Mouse (Mus musculus): ENCODE results near the gene Ciao2a. TPM values are rescaled to one million over a fixed set of nuclear protein-coding genes. Genes with fewer than 3 reads are reported as not detected.

Ciao2a gene
- polyA plus RNA-seq (2014; fragmentation: Illumina TruSeq; extraction: RNeasy Lipid Tissue Mini Kit (QIAGEN cat#74804); ENCODE audit: low read depth, low replicate concordance) = 51.8 TPM

GRCm38 (mm10) chr9:66126456-66127192, at the start of gene Ciao2a, which contains the start of gene Snx1:
Gene Ciao2a, plus strand, starts transcription at chr9:66126611.
Gene Snx1, minus strand, starts transcription at chr9:66126587.

DNA sequence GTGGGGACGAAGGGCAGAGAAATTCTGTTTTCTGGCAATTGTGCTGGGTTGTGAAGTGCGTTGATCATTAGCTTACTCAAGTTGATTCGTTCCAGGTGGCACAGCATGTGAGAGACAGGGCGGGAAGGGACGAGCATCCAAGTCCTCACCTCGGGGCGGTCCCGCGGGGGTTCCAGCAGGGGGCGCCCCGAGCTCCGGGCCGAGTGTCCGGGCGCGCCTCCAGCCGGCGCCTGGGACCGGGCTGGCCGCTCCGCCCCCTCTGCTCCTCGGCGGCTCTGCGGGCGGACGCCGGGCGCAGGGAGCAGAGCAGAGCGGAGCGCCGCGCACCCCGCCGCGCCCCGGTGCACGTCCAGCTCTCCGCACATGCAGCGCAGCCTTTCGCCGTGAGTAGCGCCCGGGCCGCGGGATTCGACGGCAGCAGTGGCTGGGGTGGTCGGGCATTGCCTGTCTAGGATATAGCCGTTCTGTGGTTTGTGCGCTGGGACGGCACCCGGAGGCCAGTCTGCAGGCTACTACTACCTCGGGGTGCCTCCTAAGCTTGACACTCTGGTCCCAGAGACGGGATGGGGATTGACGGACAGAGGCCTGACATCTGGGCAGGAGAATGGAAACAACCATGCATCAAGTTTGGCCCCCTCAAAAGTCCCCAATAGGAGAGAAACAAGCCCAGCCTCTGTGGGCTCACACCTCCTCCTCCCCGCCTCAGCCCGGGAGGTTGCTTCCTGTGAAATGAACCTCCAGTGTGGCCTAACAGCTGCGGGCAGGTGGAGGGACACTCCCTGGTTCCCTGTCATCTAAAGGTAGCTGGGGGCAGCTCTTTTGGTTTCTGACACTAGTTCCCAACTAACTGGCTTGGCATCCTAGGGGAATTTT, 31.8 kb downstream of the Ciao2a start, which contains the start of gene Dapk2:
Dapk2 (plus strand) TSS at position 266 of the 873 bp plus-strand sequence.

Other genes with a start within 250 kb of the Ciao2a start
- gene Pclaf, start 236.4 kb upstream of the Ciao2a start, polyA plus RNA-seq (2014; fragmentation: Illumina TruSeq; extraction: RNeasy Lipid Tissue Mini Kit (QIAGEN cat#74804); ENCODE audit: low read depth, low replicate concordance) = 1.4 TPM
- 30.1 TPM for gene Trip4, start 217.8 kb upstream of the Ciao2a start, polyA plus RNA-seq (2014; fragmentation: Illumina TruSeq; extraction: RNeasy Lipid Tissue Mini Kit (QIAGEN cat#74804); ENCODE audit: low read depth, low replicate concordance)
- 9.6 TPM for gene Csnk1g1, start 217.7 kb upstream of the Ciao2a start, polyA plus RNA-seq (2014; fragmentation: Illumina TruSeq; extraction: RNeasy Lipid Tissue Mini Kit (QIAGEN cat#74804); ENCODE audit: low read depth, low replicate concordance)
- gene Ppib, start 66.4 kb upstream of the Ciao2a start, polyA plus RNA-seq (2014; fragmentation: Illumina TruSeq; extraction: RNeasy Lipid Tissue Mini Kit (QIAGEN cat#74804); ENCODE audit: low read depth, low replicate concordance) = 768 TPM
- 5.8 TPM for gene Snx22, start 56.9 kb upstream of the Ciao2a start, polyA plus RNA-seq (2014; fragmentation: Illumina TruSeq; extraction: RNeasy Lipid Tissue Mini Kit (QIAGEN cat#74804); ENCODE audit: low read depth, low replicate concordance)
- 196 TPM for gene Snx1, start within 50 bp of the Ciao2a start, polyA plus RNA-seq (2014; fragmentation: Illumina TruSeq; extraction: RNeasy Lipid Tissue Mini Kit (QIAGEN cat#74804); ENCODE audit: low read depth, low replicate concordance)
- gene Dapk2, start 31.6 kb downstream of the Ciao2a start, polyA plus RNA-seq (2014; fragmentation: Illumina TruSeq; extraction: RNeasy Lipid Tissue Mini Kit (QIAGEN cat#74804); ENCODE audit: low read depth, low replicate concordance) = 6.2 TPM
- 15.3 TPM for gene Herc1, start 223.8 kb downstream of the Ciao2a start, polyA plus RNA-seq (2014; fragmentation: Illumina TruSeq; extraction: RNeasy Lipid Tissue Mini Kit (QIAGEN cat#74804); ENCODE audit: low read depth, low replicate concordance)

All from adipose tissue, adult 10 weeks (tissue).